Mouse (Mus musculus): ENCODE measurements around the gene Cracr2b. TPM values are rescaled to one million over a fixed set of nuclear protein-coding genes. Genes with fewer than 3 reads are reported as not detected.

Gene Cracr2b
- polyA plus RNA-seq, 1 experiment = 0.06 TPM

GRCm38 (mm10) chr7:141420030-141420702 lies 40.7 kb upstream of the Cracr2b start:
- peaks cover 6% of the 10 kb centered on the region for H3K4me1 ChIP-seq (ENCODE audit: control insufficient read depth)
- no peaks in the 10 kb centered on the region for H3K9me3 ChIP-seq (ENCODE audit: control insufficient read depth, low read length)
- H3K4me3 ChIP-seq (replicated peaks) = no peak overlapping the region
- peaks cover 16% of the 10 kb centered on the region for H3K27me3 ChIP-seq (ENCODE audit: control insufficient read depth)
- no peak for TF ChIP-seq TAL1 (IDR thresholded peaks at IDR 0.05; ENCODE audit: low read length)
- TF ChIP-seq GATA1 (IDR thresholded peaks at IDR 0.05; ENCODE audit: low read length) = no peak
- no peaks in the 10 kb centered on the region for H3K36me3 ChIP-seq (ENCODE audit: control insufficient read depth)

- no peaks in the 10 kb centered on the region for H3K36me3 ChIP-seq (ENCODE audit: control insufficient read depth)
- peaks cover 26% of the 10 kb centered on the region for H3K27me3 ChIP-seq (ENCODE audit: control insufficient read depth)
- no peak overlapping the region for H3K4me3 ChIP-seq (replicated peaks)
- H3K9me3 ChIP-seq (ENCODE audit: control insufficient read depth, low read length) = no peaks in the 10 kb centered on the region
- H3K4me1 ChIP-seq (ENCODE audit: control insufficient read depth) = peaks cover 16% of the 10 kb centered on the region
- TF ChIP-seq TAL1 (IDR thresholded peaks at IDR 0.05; ENCODE audit: low read length) (no peak), GATA1 (IDR thresholded peaks at IDR 0.05; ENCODE audit: low read length) (no peak)
Observed at GRCm38 (mm10) chr7:141423811-141424210, 37.1 kb upstream of the Cracr2b start.

- Histone ChIP-seq H3K4me1 (ENCODE audit: control insufficient read depth) (peaks cover 31% of the 10 kb centered on the region), H3K9me3 (ENCODE audit: control insufficient read depth, low read length) (no peaks in the 10 kb centered on the region), H3K36me3 (ENCODE audit: control insufficient read depth) (peaks cover 19% of the 10 kb centered on the region), H3K4me3 (replicated peaks) (no peak overlapping the region), H3K27me3 (ENCODE audit: control insufficient read depth) (peaks cover 23% of the 10 kb centered on the region)
- TF ChIP-seq GATA1 (IDR thresholded peaks at IDR 0.05; ENCODE audit: low read length) (no peak), TAL1 (IDR thresholded peaks at IDR 0.05; ENCODE audit: low read length) (no peak)
Observed at GRCm38 (mm10) chr7:141426948-141427730, 33.8 kb upstream of the Cracr2b start.

GRCm38 (mm10) chr7:141428701-141429100 lies 32.2 kb upstream of the Cracr2b start:
- Histone ChIP-seq H3K4me1 (ENCODE audit: control insufficient read depth) (peaks cover 45% of the 10 kb centered on the region), H3K4me3 (replicated peaks) (no peak overlapping the region), H3K36me3 (ENCODE audit: control insufficient read depth) (peaks cover 35% of the 10 kb centered on the region), H3K9me3 (ENCODE audit: control insufficient read depth, low read length) (no peaks in the 10 kb centered on the region), H3K27me3 (ENCODE audit: control insufficient read depth) (peaks cover 16% of the 10 kb centered on the region)
- TF ChIP-seq GATA1 (IDR thresholded peaks at IDR 0.05; ENCODE audit: low read length) = no peak
- no peak for TF ChIP-seq TAL1 (IDR thresholded peaks at IDR 0.05; ENCODE audit: low read length)

GRCm38 (mm10) chr7:141429310-141429709 lies 31.6 kb upstream of the Cracr2b start, which contains the start of gene Cend1:
Gene Cend1 (minus strand): TSS chr7:141429491.
- peaks cover 51% of the 10 kb centered on the region for H3K4me1 ChIP-seq (ENCODE audit: control insufficient read depth)
- H3K36me3 ChIP-seq (ENCODE audit: control insufficient read depth) = peaks cover 39% of the 10 kb centered on the region
- TF ChIP-seq GATA1 (IDR thresholded peaks at IDR 0.05; ENCODE audit: low read length) (no peak), TAL1 (IDR thresholded peaks at IDR 0.05; ENCODE audit: low read length) (no peak)
- H3K27me3 ChIP-seq (ENCODE audit: control insufficient read depth) = peaks cover 15% of the 10 kb centered on the region
- no peak within 1 kb of the TSS for H3K4me3 ChIP-seq (replicated peaks)
- H3K9me3 ChIP-seq (ENCODE audit: control insufficient read depth, low read length) = no peaks in the 10 kb centered on the region

- Histone ChIP-seq H3K4me1 (ENCODE audit: control insufficient read depth) (peaks cover 58% of the 10 kb centered on the region), H3K36me3 (ENCODE audit: control insufficient read depth) (peaks cover 39% of the 10 kb centered on the region), H3K27me3 (ENCODE audit: control insufficient read depth) (peaks cover 12% of the 10 kb centered on the region), H3K4me3 (replicated peaks) (no peak overlapping the region), H3K9me3 (ENCODE audit: control insufficient read depth, low read length) (no peaks in the 10 kb centered on the region)
- no peak for TF ChIP-seq TAL1 (IDR thresholded peaks at IDR 0.05; ENCODE audit: low read length)
- no peak for TF ChIP-seq GATA1 (IDR thresholded peaks at IDR 0.05; ENCODE audit: low read length)
Observed at GRCm38 (mm10) chr7:141429840-141430584, 30.9 kb upstream of the Cracr2b start.

- Histone ChIP-seq H3K36me3 (ENCODE audit: control insufficient read depth) (peaks cover 41% of the 10 kb centered on the region), H3K4me3 (replicated peaks) (no peak overlapping the region), H3K27me3 (ENCODE audit: control insufficient read depth) (peaks cover 8% of the 10 kb centered on the region), H3K4me1 (ENCODE audit: control insufficient read depth) (peaks cover 65% of the 10 kb centered on the region), H3K9me3 (ENCODE audit: control insufficient read depth, low read length) (no peaks in the 10 kb centered on the region)
- TF ChIP-seq TAL1 (IDR thresholded peaks at IDR 0.05; ENCODE audit: low read length) (no peak), GATA1 (IDR thresholded peaks at IDR 0.05; ENCODE audit: low read length) (no peak)
Observed at GRCm38 (mm10) chr7:141430585-141431240, 30.2 kb upstream of the Cracr2b start.

- Histone ChIP-seq H3K4me1 (ENCODE audit: control insufficient read depth) (peaks cover 71% of the 10 kb centered on the region), H3K9me3 (ENCODE audit: control insufficient read depth, low read length) (no peaks in the 10 kb centered on the region), H3K4me3 (replicated peaks) (no peak overlapping the region), H3K36me3 (ENCODE audit: control insufficient read depth) (peaks cover 50% of the 10 kb centered on the region), H3K27me3 (ENCODE audit: control insufficient read depth) (peaks cover 3% of the 10 kb centered on the region)
- no peak for TF ChIP-seq TAL1 (IDR thresholded peaks at IDR 0.05; ENCODE audit: low read length)
- no peak for TF ChIP-seq GATA1 (IDR thresholded peaks at IDR 0.05; ENCODE audit: low read length)
Observed at GRCm38 (mm10) chr7:141431434-141432185, 29.3 kb upstream of the Cracr2b start.

Measured in erythroblast, embryonic 14.5 days (primary cell).